Mouse (Mus musculus): ENCODE results near the gene Dnah1. TPM values are rescaled to one million over a fixed set of nuclear protein-coding genes. Genes with fewer than 3 reads are reported as not detected.
A peak's percentile ranks its signal among the peaks of the same experiment; 100 is the strongest.

Dnah1 gene
- total RNA-seq, 1 experiment from 2014 or later: 0.23 TPM

DNA sequence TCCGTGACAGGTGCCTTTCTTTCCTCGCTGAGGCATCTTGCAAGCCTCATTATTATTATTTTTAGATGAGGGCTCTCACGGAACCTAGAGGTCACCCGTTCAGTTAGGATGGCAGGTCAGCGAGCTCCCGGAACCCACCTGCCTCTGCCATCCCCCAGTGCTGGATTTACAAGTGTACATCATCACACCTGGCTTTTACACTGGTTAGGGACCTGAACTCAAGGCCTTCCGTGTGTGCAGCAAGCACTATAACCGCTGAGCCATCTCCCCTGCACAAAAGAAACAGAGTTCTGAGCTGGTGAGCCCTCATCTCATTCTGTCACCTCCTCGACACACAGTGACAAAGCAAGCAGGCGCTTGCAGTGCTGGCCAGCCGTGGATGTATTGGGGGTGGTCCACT is 2.5 kb downstream of the Dnah1 start:
- ATAC-seq (replicated peaks; ENCODE audit: low read depth, poor library complexity, severe bottlenecking): no peak

DNA sequence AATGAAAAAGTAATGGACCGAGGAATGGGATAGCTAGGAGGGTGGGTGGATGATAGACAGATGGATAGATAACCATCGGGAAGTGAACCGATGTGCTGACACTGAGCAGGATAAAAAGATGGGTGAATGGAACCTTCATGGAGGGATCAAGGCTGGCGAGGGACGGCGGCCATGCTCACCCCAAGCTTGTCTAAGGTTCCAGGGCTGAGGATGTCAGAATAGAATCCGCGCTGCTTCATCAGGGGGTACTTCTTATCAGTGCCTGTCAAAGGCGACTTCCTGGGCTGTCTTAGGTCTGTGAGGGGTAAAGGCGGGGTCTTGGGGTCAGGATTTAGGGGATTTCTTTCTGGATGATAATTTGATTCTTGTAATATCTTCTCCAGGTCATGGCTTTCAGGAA is 4.2 kb downstream of the Dnah1 start:
- ATAC-seq (replicated peaks; ENCODE audit: low read depth, poor library complexity, severe bottlenecking): no peak

- ATAC-seq (replicated peaks; ENCODE audit: low read depth, poor library complexity, severe bottlenecking): no peak
Measured at GRCm38 (mm10) chr14:31317754-31318153, 5.9 kb downstream of the Dnah1 start.

- ATAC-seq (replicated peaks; ENCODE audit: low read depth, poor library complexity, severe bottlenecking): no peak
Measured at GRCm38 (mm10) chr14:31316613-31317012, 7.1 kb downstream of the Dnah1 start.

DNA sequence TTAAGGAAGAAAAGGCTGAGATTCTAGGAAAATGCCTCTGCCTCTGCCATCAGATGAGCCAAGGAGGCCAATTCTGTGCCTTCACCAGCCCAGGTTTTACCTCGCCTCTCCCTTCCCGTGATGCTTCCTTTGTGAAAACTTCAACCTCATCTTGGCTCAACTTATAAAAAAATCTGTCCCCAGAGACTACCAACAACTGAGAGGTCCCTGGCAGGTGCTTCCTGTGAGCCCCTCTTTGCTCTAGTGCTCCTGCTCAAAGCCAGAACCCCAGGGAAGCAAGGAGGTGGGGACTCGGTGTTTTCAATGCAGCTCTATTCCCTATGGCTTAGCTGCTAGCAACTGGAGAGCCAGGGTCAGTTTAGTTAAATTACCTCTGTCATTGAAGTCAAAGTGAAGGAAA is 10.5 kb downstream of the Dnah1 start:
- no peak for ATAC-seq (replicated peaks; ENCODE audit: low read depth, poor library complexity, severe bottlenecking)

GRCm38 (mm10) chr14:31285728-31286127 is 38.0 kb downstream of the Dnah1 start:
- no peak for ATAC-seq (replicated peaks; ENCODE audit: low read depth, poor library complexity, severe bottlenecking)

- peak; percentile 75 for ATAC-seq (replicated peaks; ENCODE audit: low read depth, poor library complexity, severe bottlenecking)
Measured at GRCm38 (mm10) chr14:31272164-31272563, 51.5 kb downstream of the Dnah1 start.

- ATAC-seq (replicated peaks; ENCODE audit: low read depth, poor library complexity, severe bottlenecking): no peak
Measured at GRCm38 (mm10) chr14:31271121-31271520, 52.6 kb downstream of the Dnah1 start.

DNA sequence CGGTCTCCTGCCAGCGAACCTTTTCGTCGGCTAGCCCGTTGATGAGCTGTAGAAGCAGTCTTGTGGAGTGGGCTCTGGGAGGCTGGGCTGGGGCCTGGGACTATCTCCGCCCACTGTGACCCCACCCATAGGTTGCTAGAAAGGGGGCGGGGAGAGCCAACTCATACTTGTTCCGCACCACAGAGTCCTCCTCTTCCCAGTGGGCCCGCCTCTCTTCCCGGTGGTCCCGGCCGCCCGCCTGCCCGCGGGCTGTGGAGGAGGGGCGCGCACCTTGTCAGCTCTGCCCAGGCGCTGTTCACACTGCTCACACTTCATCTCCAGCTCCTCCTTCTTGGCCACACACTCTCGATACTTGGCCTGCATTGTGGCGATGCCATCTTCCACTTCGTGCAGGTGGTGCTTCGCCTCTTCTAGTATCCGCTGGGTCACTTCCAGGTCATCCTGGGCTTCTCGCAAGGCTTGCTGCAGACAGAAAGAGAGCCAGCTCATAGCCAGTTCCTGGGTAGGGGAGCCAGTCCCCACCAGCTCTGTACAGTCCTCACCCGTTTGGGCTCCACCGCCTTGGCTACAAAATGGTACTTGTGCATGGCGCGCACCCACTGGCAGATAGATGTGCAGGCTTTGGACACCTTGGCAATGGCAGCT is 54.1 kb downstream of the Dnah1 start:
- ATAC-seq (replicated peaks; ENCODE audit: low read depth, poor library complexity, severe bottlenecking): peak; percentile 78

- ATAC-seq (replicated peaks; ENCODE audit: low read depth, poor library complexity, severe bottlenecking): no peak
Measured at GRCm38 (mm10) chr14:31268301-31269001, 55.2 kb downstream of the Dnah1 start.

- ATAC-seq (replicated peaks; ENCODE audit: low read depth, poor library complexity, severe bottlenecking): no peak
Measured at GRCm38 (mm10) chr14:31267649-31268048, 56.0 kb downstream of the Dnah1 start.

DNA sequence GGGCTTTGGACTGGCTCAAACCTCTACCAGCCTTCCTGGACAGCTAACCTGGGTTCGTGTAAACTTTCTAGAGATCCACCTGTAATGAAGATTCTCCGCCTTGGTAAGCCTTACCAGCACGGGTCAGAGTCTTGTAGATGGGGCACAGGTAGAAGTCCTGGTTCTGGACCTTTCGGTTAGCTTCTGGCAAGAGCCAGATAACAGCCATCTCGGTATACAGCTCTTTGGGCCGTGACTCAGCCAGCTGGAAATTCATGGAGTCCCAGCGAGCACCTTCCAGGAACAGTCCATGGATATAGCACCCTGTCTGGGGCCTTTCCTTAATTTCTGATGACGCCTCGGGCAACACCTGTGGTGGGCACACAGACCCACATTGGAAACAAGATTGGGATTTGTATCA is 62.8 kb downstream of the Dnah1 start:
- no peak for ATAC-seq (replicated peaks; ENCODE audit: low read depth, poor library complexity, severe bottlenecking)

DNA sequence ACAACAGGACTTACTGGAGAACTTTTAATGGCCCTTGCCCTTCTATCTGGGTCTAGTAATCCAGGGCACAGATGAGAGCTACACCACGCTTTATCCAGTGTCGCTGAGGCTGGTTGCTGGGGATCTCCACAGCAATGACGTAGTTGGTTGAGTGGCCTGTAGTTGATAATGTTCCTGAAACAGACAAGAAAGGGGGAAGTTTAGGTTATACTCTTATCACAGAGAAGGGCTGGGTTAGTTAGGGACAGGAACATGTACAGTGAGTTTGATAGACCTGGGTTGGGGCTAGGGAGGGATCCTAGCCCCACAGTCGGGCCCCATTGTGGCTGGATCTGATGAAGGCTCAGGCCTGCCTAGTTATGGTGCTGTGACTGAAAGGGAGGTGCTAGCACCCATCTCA is 63.3 kb downstream of the Dnah1 start:
- ATAC-seq (replicated peaks; ENCODE audit: low read depth, poor library complexity, severe bottlenecking): peak; percentile 83

GRCm38 (mm10) chr14:31258476-31259050 is 65.1 kb downstream of the Dnah1 start:
- ATAC-seq (replicated peaks; ENCODE audit: low read depth, poor library complexity, severe bottlenecking): no peak

DNA sequence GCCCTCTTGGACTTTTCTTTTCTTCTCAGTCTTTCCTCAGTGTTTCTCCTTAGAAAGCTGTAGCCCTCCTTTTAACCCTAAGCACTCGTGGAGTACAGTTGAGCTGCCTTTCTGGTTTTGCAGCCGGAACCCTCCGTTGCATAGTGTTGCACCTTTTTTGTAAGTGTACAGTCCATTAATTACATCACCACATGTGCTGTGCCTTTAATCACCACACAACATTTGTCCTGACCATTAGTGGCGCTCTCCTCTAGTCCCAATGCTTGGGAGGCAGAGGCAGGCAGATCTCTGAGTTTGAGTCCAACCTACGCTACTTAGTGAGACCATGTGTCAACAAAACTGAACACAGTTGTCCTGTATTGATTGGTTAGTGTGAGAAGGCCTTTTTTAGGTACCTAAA is 71.6 kb downstream of the Dnah1 start:
- no peak for ATAC-seq (replicated peaks; ENCODE audit: low read depth, poor library complexity, severe bottlenecking)

- ATAC-seq (replicated peaks; ENCODE audit: low read depth, poor library complexity, severe bottlenecking): no peak
Measured at GRCm38 (mm10) chr14:31251626-31252025, 72.1 kb downstream of the Dnah1 start.

GRCm38 (mm10) chr14:31251084-31251604 is 72.6 kb downstream of the Dnah1 start, which contains the start of the genes Phf7 and Bap1:
Phf7 (minus strand) TSS chr14:31251317.
Bap1 (plus strand) TSS chr14:31251450.
- peak; percentile 86 for ATAC-seq (replicated peaks; ENCODE audit: low read depth, poor library complexity, severe bottlenecking)

DNA sequence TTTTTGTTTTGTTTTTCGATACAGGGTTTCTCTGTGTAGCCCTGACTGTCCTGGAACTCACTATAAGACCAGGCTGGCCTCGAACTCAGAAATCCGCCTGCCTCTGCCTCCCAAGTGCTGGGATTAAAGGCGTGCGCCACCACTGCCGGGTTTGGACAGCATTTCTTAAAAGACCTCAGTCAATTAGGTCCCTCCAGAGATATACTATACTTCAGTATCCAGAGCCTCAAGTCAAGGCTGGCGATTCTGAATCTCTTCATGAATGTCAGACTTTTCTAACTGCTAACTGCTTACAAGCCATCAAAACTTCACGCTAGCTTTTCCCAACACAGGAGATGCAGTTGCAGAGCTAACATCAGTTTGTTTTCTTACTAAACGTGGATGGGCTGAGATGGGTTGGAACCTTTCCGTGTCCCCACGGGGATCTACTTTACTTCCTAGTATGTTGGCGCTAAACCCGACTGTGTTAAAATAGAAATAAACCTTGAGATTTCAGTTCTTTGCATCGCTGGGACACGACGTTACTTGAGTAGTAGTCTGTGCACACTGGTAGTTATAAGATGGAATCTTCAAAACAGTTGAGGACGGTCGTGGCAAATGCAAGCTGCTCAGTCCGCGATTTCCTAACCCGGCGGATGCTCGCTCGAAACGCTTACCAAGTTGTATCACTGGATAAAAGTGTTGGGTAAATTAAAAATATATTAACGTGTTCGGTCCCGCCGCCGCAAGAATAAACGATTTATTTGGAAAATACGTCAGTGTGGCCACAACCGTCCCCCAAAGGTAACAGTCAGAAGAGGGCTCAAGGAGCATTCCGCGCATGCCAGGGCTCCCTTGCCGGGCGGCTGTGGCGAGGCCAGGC is 73.2 kb downstream of the Dnah1 start:
- ATAC-seq (replicated peaks; ENCODE audit: low read depth, poor library complexity, severe bottlenecking): peak; percentile 26

DNA sequence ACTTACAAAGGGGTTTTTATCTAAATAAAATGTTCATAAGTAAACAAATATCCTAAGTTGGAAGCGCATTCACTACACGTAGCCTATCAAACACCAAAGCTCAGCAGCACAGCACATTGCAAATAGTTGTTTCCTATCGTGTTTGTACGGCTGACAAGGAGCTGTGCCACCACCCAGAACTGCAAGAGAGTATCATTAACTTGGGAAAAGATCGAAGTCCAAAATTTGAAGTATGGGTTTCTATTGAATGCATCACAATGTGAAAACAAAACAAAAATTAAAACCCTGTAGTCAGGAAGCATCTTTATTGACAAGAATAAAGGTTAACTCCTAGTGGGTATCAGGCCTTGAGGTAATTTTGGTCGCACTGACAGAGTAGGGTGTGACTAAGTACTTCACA is 75.3 kb downstream of the Dnah1 start:
- no peak for ATAC-seq (replicated peaks; ENCODE audit: low read depth, poor library complexity, severe bottlenecking)

DNA sequence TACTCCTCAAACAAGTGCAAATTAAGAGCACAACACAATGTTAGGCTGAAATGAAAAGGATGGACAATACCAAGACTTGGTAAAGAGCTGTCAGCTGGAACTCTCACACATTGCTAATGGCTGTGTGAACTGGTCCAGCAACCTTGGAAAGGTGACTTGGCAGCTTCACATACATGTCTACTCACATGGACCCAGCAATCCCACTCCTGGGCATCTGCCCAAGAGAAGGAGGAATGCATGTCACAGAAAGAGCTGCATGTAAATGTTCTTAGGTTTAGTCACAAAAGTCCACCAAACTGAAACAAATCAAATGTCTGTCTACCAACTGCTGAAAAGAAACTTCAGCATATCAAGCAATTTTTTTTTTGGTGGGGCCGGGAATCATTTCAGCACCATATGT is 77.8 kb downstream of the Dnah1 start:
- no peak for ATAC-seq (replicated peaks; ENCODE audit: low read depth, poor library complexity, severe bottlenecking)

Data from common myeloid progenitor, adult 5-6 weeks (primary cell).